Mouse (Mus musculus) embryonic facial prominence, embryonic 12.5 days (tissue): ENCODE results near the gene Coro6. TPM values are rescaled to one million over a fixed set of nuclear protein-coding genes. Genes with fewer than 3 reads are reported as not detected.
A peak's percentile ranks its signal among the peaks of the same experiment; 100 is the strongest.

Experiments
- ATAC-seq: fragments of 200-750 bp; cut with Nextera tagmentation; 2 replicates; pipeline ENCODE4 v1.8.0; 2017; ENCODE audit not compliant: insufficient number of reproducible peaks, insufficient read depth, low FRiP score, low TSS enrichment
- H3K27ac ChIP-seq: fragments of 300-500 bp; sonication (generic); 2 replicates; pipeline ENCODE4 v1.5.1; 2016; ENCODE audit warnings: mild to moderate bottlenecking
- H3K27me3 ChIP-seq: fragments of 300-500 bp; sonication (generic); 2 replicates; pipeline ENCODE4 v1.6.1; 2016; ENCODE audit warnings: mild to moderate bottlenecking, moderate library complexity
- H3K36me3 ChIP-seq: fragments of 300-500 bp; sonication (generic); 2 replicates; pipeline ENCODE4 v1.6.1; 2016; ENCODE audit warnings: mild to moderate bottlenecking
- H3K4me1 ChIP-seq: fragments of 300-500 bp; sonication (generic); 2 replicates; pipeline ENCODE4 v1.6.1; 2016
- H3K4me2 ChIP-seq: fragments of 300-500 bp; sonication (generic); replicated peaks from 2 replicates; pipeline ENCODE4 v1.6.1; 2016; ENCODE audit warnings: mild to moderate bottlenecking, moderate library complexity
- H3K4me3 ChIP-seq: fragments of 300-500 bp; sonication (generic); 2 replicates; pipeline ENCODE4 v1.5.1; 2016; ENCODE audit warnings: mild to moderate bottlenecking
- H3K9ac ChIP-seq: fragments of 300-500 bp; sonication (generic); 2 replicates; pipeline ENCODE4 v1.6.1; 2016; ENCODE audit warnings: mild to moderate bottlenecking, moderate library complexity
- H3K9me3 ChIP-seq: fragments of 300-500 bp; sonication (generic); 2 replicates; pipeline ENCODE4 v1.6.1; 2016; ENCODE audit warnings: mild to moderate bottlenecking, moderate library complexity
- WGBS: fragments of 180-500 bp; shearing (Covaris S2); methylation state at CpG from one replicate; pipeline ENCODE4 v1.1.7; 2016; 5-methylcytosine and 5-hydroxymethylcytosine counted together
- polyA plus RNA-seq: library from polyadenylated mRNA; unstranded; fragments of >200 nt; fragmentation: Nextera tagmentation; extraction: Ambion mirVana; gene quantifications from 2 replicates; pipeline ENCODE4 v1.2.1, GENCODE M21; 2016

Coro6 gene
- polyA plus RNA-seq, 1 experiment from 2014 or later, result 0.22 TPM

GRCm38 (mm10) chr11:77444939-77445338, 17.3 kb upstream of the Coro6 start:
- Histone ChIP-seq H3K4me1 (0 out of 2 replicates have a peak, but pooled peaks cover 3% of the 10 kb centered on the region), H3K4me3 (no peak overlapping the region), H3K27ac (no peak overlapping the region), H3K9ac (no peak overlapping the region), H3K4me2 (no peak overlapping the region), H3K36me3 (peaks cover 18% of the 10 kb centered on the region), H3K9me3 (no peaks in the 10 kb centered on the region), H3K27me3 (no peaks in the 10 kb centered on the region)
- no peak for ATAC-seq
- 77% methylated on average over 2 of the region's 2 CpGs for WGBS

- no peak for ATAC-seq
- 58% methylated on average over 6 of the region's 6 CpGs for WGBS
- no peak overlapping the region for H3K9ac ChIP-seq
Observed at GRCm38 (mm10) chr11:77446628-77447041, 15.6 kb upstream of the Coro6 start.

GRCm38 (mm10) chr11:77449224-77449623, 13.0 kb upstream of the Coro6 start:
- 94% methylated on average over 7 of the region's 7 CpGs for WGBS
- no peak for ATAC-seq
- no peaks in the 10 kb centered on the region for H3K9me3 ChIP-seq
- H3K4me1 ChIP-seq, result 0 out of 2 replicates have a peak, but pooled peaks cover 2% of the 10 kb centered on the region
- no peak overlapping the region for H3K4me3 ChIP-seq
- peaks cover 28% of the 10 kb centered on the region for H3K36me3 ChIP-seq
- H3K9ac ChIP-seq, result no peak overlapping the region
- no peak overlapping the region for H3K4me2 ChIP-seq
- no peaks in the 10 kb centered on the region for H3K27me3 ChIP-seq
- no peak overlapping the region for H3K27ac ChIP-seq

More at GRCm38 (mm10) chr11:77446628-77447041, 15.6 kb upstream of the Coro6 start:
- H3K27ac ChIP-seq, result no peak overlapping the region
- H3K9me3 ChIP-seq, result no peaks in the 10 kb centered on the region
- peaks cover 30% of the 10 kb centered on the region for H3K36me3 ChIP-seq
- no peak overlapping the region for H3K4me2 ChIP-seq
- 0 out of 2 replicates have a peak, but pooled peaks cover 3% of the 10 kb centered on the region for H3K4me1 ChIP-seq
- H3K27me3 ChIP-seq, result no peaks in the 10 kb centered on the region
- no peak overlapping the region for H3K4me3 ChIP-seq

GRCm38 (mm10) chr11:77451670-77452069, 10.5 kb upstream of the Coro6 start:
- Histone ChIP-seq H3K9ac (no peak overlapping the region), H3K4me2 (no peak overlapping the region), H3K9me3 (no peaks in the 10 kb centered on the region), H3K27ac (no peak overlapping the region), H3K4me1 (no peaks in the 10 kb centered on the region), H3K36me3 (peaks cover 39% of the 10 kb centered on the region), H3K4me3 (no peak overlapping the region), H3K27me3 (no peaks in the 10 kb centered on the region)
- 98% methylated on average over 2 of the region's 2 CpGs for WGBS
- no peak for ATAC-seq

GRCm38 (mm10) chr11:77453388-77453787, 8.8 kb upstream of the Coro6 start:
- WGBS, result 82% methylated on average over 2 of the region's 2 CpGs
- H3K36me3 ChIP-seq, result peaks cover 39% of the 10 kb centered on the region

GRCm38 (mm10) chr11:77455770-77456510, 6.3 kb upstream of the Coro6 start:
- 82% methylated on average over 9 of the region's 9 CpGs for WGBS
- H3K36me3 ChIP-seq, result peaks cover 20% of the 10 kb centered on the region; the same call in 1 of the 2 replicates

More at GRCm38 (mm10) chr11:77453388-77453787, 8.8 kb upstream of the Coro6 start:
- Histone ChIP-seq H3K27ac (no peak overlapping the region), H3K4me2 (no peak overlapping the region), H3K4me3 (no peak overlapping the region), H3K9ac (no peak overlapping the region), H3K9me3 (no peaks in the 10 kb centered on the region), H3K4me1 (no peaks in the 10 kb centered on the region), H3K27me3 (no peaks in the 10 kb centered on the region)
- ATAC-seq, result no peak

GRCm38 (mm10) chr11:77456866-77457265, 5.3 kb upstream of the Coro6 start:
- H3K4me2 ChIP-seq, result no peak overlapping the region
- H3K9ac ChIP-seq, result no peak overlapping the region
- no peak overlapping the region for H3K4me3 ChIP-seq
- 74% methylated on average over 6 of the region's 6 CpGs for WGBS
- H3K9me3 ChIP-seq, result no peaks in the 10 kb centered on the region
- H3K27ac ChIP-seq, result no peak overlapping the region
- ATAC-seq, result no peak
- peaks cover 15% of the 10 kb centered on the region for H3K27me3 ChIP-seq
- peaks cover 16% of the 10 kb centered on the region; the same call in 1 of the 2 replicates for H3K36me3 ChIP-seq
- peaks cover 1% of the 10 kb centered on the region; the same call in 1 of the 2 replicates for H3K4me1 ChIP-seq

More at GRCm38 (mm10) chr11:77455770-77456510, 6.3 kb upstream of the Coro6 start:
- H3K4me2 ChIP-seq, result no peak overlapping the region
- ATAC-seq, result no peak
- peaks cover 6% of the 10 kb centered on the region; the same call in 1 of the 2 replicates for H3K27me3 ChIP-seq
- no peak overlapping the region for H3K9ac ChIP-seq
- no peak overlapping the region for H3K4me3 ChIP-seq
- H3K27ac ChIP-seq, result no peak overlapping the region
- no peaks in the 10 kb centered on the region for H3K4me1 ChIP-seq
- no peaks in the 10 kb centered on the region for H3K9me3 ChIP-seq

- Histone ChIP-seq H3K36me3 (no peaks in the 10 kb centered on the region), H3K27ac (no peak overlapping the region), H3K4me2 (peak overlapping the region; percentile 98), H3K27me3 (peaks cover 64% of the 10 kb centered on the region), H3K4me1 (peaks cover 4% of the 10 kb centered on the region; the same call in 1 of the 2 replicates), H3K9me3 (no peaks in the 10 kb centered on the region), H3K9ac (peak overlapping the region; percentile 52), H3K4me3 (peak overlapping the region; percentile 62)
- 5% methylated on average over 6 of the region's 6 CpGs for WGBS
- no peak for ATAC-seq
Observed at GRCm38 (mm10) chr11:77461856-77462255, 355 bp upstream of the Coro6 start.

- H3K4me1 ChIP-seq, result peaks cover 9% of the 10 kb centered on the region
- H3K9me3 ChIP-seq, result no peaks in the 10 kb centered on the region
- H3K27ac ChIP-seq, result no peak overlapping the region
- no peaks in the 10 kb centered on the region for H3K36me3 ChIP-seq
- peak overlapping the region; percentile 62; the same call in 1 of the 2 replicates for H3K4me3 ChIP-seq
- H3K9ac ChIP-seq, result no peak overlapping the region
- WGBS, result 44% methylated on average over 8 of the region's 8 CpGs
- H3K27me3 ChIP-seq, result peaks cover 76% of the 10 kb centered on the region
- ATAC-seq, result no peak
- H3K4me2 ChIP-seq, result peak overlapping the region; percentile 98
Observed at GRCm38 (mm10) chr11:77463101-77463445, 862 bp downstream of the Coro6 start.

- peaks cover 83% of the 10 kb centered on the region for H3K27me3 ChIP-seq
- H3K4me3 ChIP-seq, result no peak overlapping the region
- H3K36me3 ChIP-seq, result no peaks in the 10 kb centered on the region
- no peak overlapping the region for H3K4me2 ChIP-seq
- no peak overlapping the region for H3K9ac ChIP-seq
- ATAC-seq, result no peak
- H3K27ac ChIP-seq, result no peak overlapping the region
- no peaks in the 10 kb centered on the region for H3K9me3 ChIP-seq
- WGBS, result 72% methylated on average over 10 of the region's 10 CpGs
- H3K4me1 ChIP-seq, result peaks cover 9% of the 10 kb centered on the region
Observed at GRCm38 (mm10) chr11:77463786-77464185, 1.6 kb downstream of the Coro6 start.

GRCm38 (mm10) chr11:77464684-77465083, 2.5 kb downstream of the Coro6 start:
- no peaks in the 10 kb centered on the region for H3K36me3 ChIP-seq
- H3K4me3 ChIP-seq, result no peak overlapping the region
- H3K27ac ChIP-seq, result no peak overlapping the region
- peaks cover 9% of the 10 kb centered on the region for H3K4me1 ChIP-seq
- 56% methylated on average over 4 of the region's 4 CpGs for WGBS
- ATAC-seq, result no peak; the same call in 1 of the 2 replicates
- peaks cover 87% of the 10 kb centered on the region for H3K27me3 ChIP-seq
- no peak overlapping the region for H3K9ac ChIP-seq
- H3K4me2 ChIP-seq, result no peak overlapping the region
- no peaks in the 10 kb centered on the region for H3K9me3 ChIP-seq

GRCm38 (mm10) chr11:77465111-77465510, 2.9 kb downstream of the Coro6 start:
- Histone ChIP-seq H3K27ac (no peak overlapping the region), H3K4me1 (peaks cover 9% of the 10 kb centered on the region), H3K9ac (no peak overlapping the region), H3K4me3 (no peak overlapping the region), H3K9me3 (no peaks in the 10 kb centered on the region), H3K4me2 (no peak overlapping the region), H3K36me3 (peaks cover under 1% of the 10 kb centered on the region; the same call in 1 of the 2 replicates), H3K27me3 (peaks cover 87% of the 10 kb centered on the region)
- 57% methylated on average over 3 of the region's 3 CpGs for WGBS
- no peak for ATAC-seq
